Mouse (Mus musculus) embryo, embryonic 9.5 days (tissue): ENCODE results near the gene Hnrnpa2b1.
"Not testable (repeated sequence)": the region's sequence is repeated elsewhere in the genome, so short reads cannot be mapped to it uniquely, and the experiment has no call there.

Experiments used
- DNase-seq: peaks from one replicate; pipeline ENCODE4 v3.0.0-alpha.2; 2017; ENCODE audit errors: extremely low spot score

Hnrnpa2b1 gene

GRCm38 (mm10) chr6:51469715-51470310 lies at the start of gene Hnrnpa2b1:
Gene Hnrnpa2b1, minus strand, starts transcription at chr6:51469894.
- peak; percentile 99 for DNase-seq

- DNase-seq: no peak
Observed at GRCm38 (mm10) chr6:51514860-51515259, 45.2 kb upstream of the Hnrnpa2b1 start.

- DNase-seq: no peak
Observed at GRCm38 (mm10) chr6:51513745-51514144, 44.1 kb upstream of the Hnrnpa2b1 start.

- DNase-seq: no peak
Observed at GRCm38 (mm10) chr6:51510946-51511345, 41.3 kb upstream of the Hnrnpa2b1 start.

- peak; percentile 33 for DNase-seq
Observed at GRCm38 (mm10) chr6:51510094-51510493, 40.4 kb upstream of the Hnrnpa2b1 start.

- peak; percentile 79 for DNase-seq
Observed at GRCm38 (mm10) chr6:51508750-51509648, 39.3 kb upstream of the Hnrnpa2b1 start.

GRCm38 (mm10) chr6:51507556-51507955 lies 37.9 kb upstream of the Hnrnpa2b1 start:
- DNase-seq: no peak

- no peak for DNase-seq
Observed at GRCm38 (mm10) chr6:51505671-51506070, 36.0 kb upstream of the Hnrnpa2b1 start.

GRCm38 (mm10) chr6:51497321-51498111 lies 27.8 kb upstream of the Hnrnpa2b1 start:
- DNase-seq: no peak

GRCm38 (mm10) chr6:51489787-51490186 lies 20.1 kb upstream of the Hnrnpa2b1 start:
- no peak for DNase-seq

GRCm38 (mm10) chr6:51486731-51487130 lies 17.0 kb upstream of the Hnrnpa2b1 start:
- DNase-seq: no peak

GRCm38 (mm10) chr6:51486076-51486710 lies 16.5 kb upstream of the Hnrnpa2b1 start:
- DNase-seq: no peak

GRCm38 (mm10) chr6:51485646-51486045 lies 16.0 kb upstream of the Hnrnpa2b1 start:
- no peak for DNase-seq

GRCm38 (mm10) chr6:51484556-51484955 lies 14.9 kb upstream of the Hnrnpa2b1 start:
- not testable (repeated sequence) for DNase-seq

GRCm38 (mm10) chr6:51483861-51484260 lies 14.2 kb upstream of the Hnrnpa2b1 start:
- DNase-seq: no peak

- DNase-seq: no peak
Observed at GRCm38 (mm10) chr6:51481548-51481947, 11.9 kb upstream of the Hnrnpa2b1 start.

GRCm38 (mm10) chr6:51479136-51479731 lies 9.5 kb upstream of the Hnrnpa2b1 start:
- DNase-seq: no peak

GRCm38 (mm10) chr6:51472213-51472612 lies 2.5 kb upstream of the Hnrnpa2b1 start:
- no peak for DNase-seq

- DNase-seq: no peak
Observed at GRCm38 (mm10) chr6:51471782-51472181, 2.1 kb upstream of the Hnrnpa2b1 start.

- peak; percentile 76 for DNase-seq
Observed at GRCm38 (mm10) chr6:51471179-51471505, 1.4 kb upstream of the Hnrnpa2b1 start.
